Mouse (Mus musculus) frontal cortex, adult (tissue): ENCODE measurements around the gene Me1.

ENCODE experiments used
- ATAC-seq: cut with Nextera tagmentation; 2 replicates; pipeline ENCODE4 v1.9.2; 2017; ENCODE audit warnings: mild to moderate bottlenecking, moderate library complexity, mixed read lengths; ENCODE audit not compliant: low TSS enrichment

The Me1 gene

GRCm38 (mm10) chr9:86695818-86696261, at the start of gene Me1:
TSS of gene Me1 (minus strand) at chr9:86695953.
- peak; percentile 53 for ATAC-seq

GRCm38 (mm10) chr9:86744041-86744440, 48.3 kb upstream of the Me1 start:
- ATAC-seq: no peak

- ATAC-seq: peak; percentile 42
Observed at GRCm38 (mm10) chr9:86742959-86743911, 47.5 kb upstream of the Me1 start, which contains the start of gene Prss35. TSS of gene Prss35 (plus strand) at chr9:86743649.

- no peak for ATAC-seq
Observed at GRCm38 (mm10) chr9:86739971-86740370, 44.2 kb upstream of the Me1 start.

GRCm38 (mm10) chr9:86738801-86739200, 43.0 kb upstream of the Me1 start:
- ATAC-seq: no peak

- no peak for ATAC-seq
Observed at GRCm38 (mm10) chr9:86738067-86738466, 42.3 kb upstream of the Me1 start.

- no peak for ATAC-seq
Observed at GRCm38 (mm10) chr9:86736991-86737390, 41.2 kb upstream of the Me1 start.

GRCm38 (mm10) chr9:86734795-86735194, 39.0 kb upstream of the Me1 start:
- no peak for ATAC-seq

GRCm38 (mm10) chr9:86734357-86734756, 38.6 kb upstream of the Me1 start:
- no peak for ATAC-seq

- no peak for ATAC-seq
Observed at GRCm38 (mm10) chr9:86729811-86730210, 34.1 kb upstream of the Me1 start.

GRCm38 (mm10) chr9:86729084-86729483, 33.3 kb upstream of the Me1 start:
- ATAC-seq: no peak

GRCm38 (mm10) chr9:86728214-86728814, 32.6 kb upstream of the Me1 start:
- ATAC-seq: no peak

- ATAC-seq: no peak
Observed at GRCm38 (mm10) chr9:86726381-86726720, 30.6 kb upstream of the Me1 start.

GRCm38 (mm10) chr9:86725604-86726380, 30.0 kb upstream of the Me1 start:
- ATAC-seq: peak; percentile 57; the same call in 1 of the 2 replicates

- ATAC-seq: no peak
Observed at GRCm38 (mm10) chr9:86725066-86725465, 29.3 kb upstream of the Me1 start.

GRCm38 (mm10) chr9:86720794-86721193, 25.0 kb upstream of the Me1 start:
- ATAC-seq: no peak

- no peak for ATAC-seq
Observed at GRCm38 (mm10) chr9:86720227-86720626, 24.5 kb upstream of the Me1 start.

- ATAC-seq: no peak
Observed at GRCm38 (mm10) chr9:86717119-86717518, 21.4 kb upstream of the Me1 start.

- peak; percentile 89 for ATAC-seq
Observed at GRCm38 (mm10) chr9:86716540-86716939, 20.8 kb upstream of the Me1 start.

- no peak for ATAC-seq
Observed at GRCm38 (mm10) chr9:86714089-86714488, 18.3 kb upstream of the Me1 start.

GRCm38 (mm10) chr9:86712648-86713047, 16.9 kb upstream of the Me1 start:
- ATAC-seq: peak; percentile 39; the same call in 1 of the 2 replicates

GRCm38 (mm10) chr9:86710091-86710634, 14.4 kb upstream of the Me1 start:
- ATAC-seq: peak; percentile 79
